Mouse (Mus musculus): ENCODE measurements around the gene 1700019A02Rik. TPM values are rescaled to one million over a fixed set of nuclear protein-coding genes. Genes with fewer than 3 reads are reported as not detected.

1700019A02Rik gene
- polyA plus RNA-seq (2012; rRNA removed), result not detected in 2 replicates

GRCm38 (mm10) chr1:53187536-53187935 is at the start of gene 1700019A02Rik:
1700019A02Rik (minus strand) TSS chr1:53187636.

Other genes starting within 250 kb of the 1700019A02Rik start
- 0.40 and 0.41 TPM in 2 replicates for gene 1700019D03Rik, start 167.5 kb downstream of the 1700019A02Rik start, polyA plus RNA-seq (2012; rRNA removed)
- 0.03 TPM in 1 of 2 replicates, not detected in the other for gene Mstn, start 126.0 kb downstream of the 1700019A02Rik start, polyA plus RNA-seq (2012; rRNA removed)
- 0.15 TPM in 1 of 2 replicates, not detected in the other for gene Pms1, start 109.4 kb upstream of the 1700019A02Rik start, polyA plus RNA-seq (2012; rRNA removed)
- 1.4 and 1.8 TPM in 2 replicates for gene Ormdl1, start 109.5 kb upstream of the 1700019A02Rik start, polyA plus RNA-seq (2012; rRNA removed)
- 2.1 and 2.7 TPM in 2 replicates for gene Gm28778, start 109.5 kb upstream of the 1700019A02Rik start, polyA plus RNA-seq (2012; rRNA removed)
- gene Osgepl1, start 126.0 kb upstream of the 1700019A02Rik start, polyA plus RNA-seq (2012; rRNA removed), result 0.57 and 2.5 TPM in 2 replicates
- gene Asdurf, start 165.0 kb upstream of the 1700019A02Rik start, polyA plus RNA-seq (2012; rRNA removed), result not detected in 2 replicates
- gene Gm28551, start 165.0 kb upstream of the 1700019A02Rik start, polyA plus RNA-seq (2012; rRNA removed), result not detected in 2 replicates
- gene Asnsd1, start 165.1 kb upstream of the 1700019A02Rik start, polyA plus RNA-seq (2012; rRNA removed), result 0.44 and 0.49 TPM in 2 replicates

Data from stomach, adult 2 months (tissue).